Mouse (Mus musculus): Measurements from ENCODE around the gene Tbc1d13.

DNA sequence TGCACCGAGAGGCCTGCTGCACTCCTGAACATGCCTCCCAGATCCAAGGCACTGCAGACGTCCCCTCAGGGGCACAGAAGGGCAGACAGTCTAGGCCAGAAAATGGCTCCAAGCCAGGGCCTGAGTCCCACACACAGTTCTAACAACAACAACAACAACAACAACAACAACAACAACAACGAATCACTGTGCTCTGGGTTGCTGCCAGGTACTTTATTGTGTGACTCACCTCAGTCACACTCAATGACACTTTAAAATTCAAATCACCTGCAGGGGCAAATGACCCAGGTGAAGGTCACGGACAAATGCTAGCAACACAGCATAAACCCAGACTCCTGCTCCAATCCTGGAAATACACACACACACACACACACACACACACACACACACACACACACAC is 64.5 kb downstream of the Tbc1d13 start:
- TF ChIP-seq POLR2A (IDR thresholded peaks at IDR 0.05; ENCODE audit: insufficient read depth, low read depth, low read length) = no peak
- TF ChIP-seq CTCF (IDR thresholded peaks at IDR 0.05; ENCODE audit: insufficient read depth, low read depth, low read length) = no peak

All from olfactory bulb, adult 2 months (tissue).